Mouse (Mus musculus) spleen, postnatal 10 days (tissue): ENCODE results near the gene Slc51a.
A peak's percentile ranks its signal among the peaks of the same experiment; 100 is the strongest.
"Not testable (repeated sequence)": the region's sequence is repeated elsewhere in the genome, so short reads cannot be mapped to it uniquely, and the experiment has no call there.

Experiments used
- DNase-seq, 2 experiments: peaks; one replicate each; pipeline ENCODE4 v3.0.0; 2021 to 2022; ENCODE audit warnings: low spot score in 2 of 2

Slc51a gene

GRCm38 (mm10) chr16:32472276-32473015, 15.2 kb downstream of the Slc51a start:
- no peak for DNase-seq

- DNase-seq, result no peak
Measured at GRCm38 (mm10) chr16:32469404-32470105, 18.1 kb downstream of the Slc51a start.

- DNase-seq, result no peak
Measured at GRCm38 (mm10) chr16:32468488-32468887, 19.2 kb downstream of the Slc51a start.

- DNase-seq, result no peak
Measured at GRCm38 (mm10) chr16:32464908-32465307, 22.8 kb downstream of the Slc51a start.

- DNase-seq, result no peak
Measured at GRCm38 (mm10) chr16:32463426-32463825, 24.3 kb downstream of the Slc51a start.

GRCm38 (mm10) chr16:32462950-32463349, 24.7 kb downstream of the Slc51a start:
- DNase-seq, result no peak

- no peak for DNase-seq
Measured at GRCm38 (mm10) chr16:32461713-32462112, 26.0 kb downstream of the Slc51a start.

- no peak for DNase-seq
Measured at GRCm38 (mm10) chr16:32460518-32460917, 27.2 kb downstream of the Slc51a start.

- peak; percentile 33 to 72 for DNase-seq
Measured at GRCm38 (mm10) chr16:32457589-32458386, 29.9 kb downstream of the Slc51a start.

- no peak for DNase-seq
Measured at GRCm38 (mm10) chr16:32456761-32457160, 30.9 kb downstream of the Slc51a start.

- no peak for DNase-seq
Measured at GRCm38 (mm10) chr16:32456086-32456485, 31.6 kb downstream of the Slc51a start.

- DNase-seq, result no peak
Measured at GRCm38 (mm10) chr16:32454646-32455045, 33.0 kb downstream of the Slc51a start.

- no peak for DNase-seq
Measured at GRCm38 (mm10) chr16:32453102-32453501, 34.6 kb downstream of the Slc51a start.

GRCm38 (mm10) chr16:32450133-32450532, 37.5 kb downstream of the Slc51a start:
- no peak for DNase-seq

- peak in 1 of 2 experiments; percentile 48 for DNase-seq
Measured at GRCm38 (mm10) chr16:32449665-32450064, 38.0 kb downstream of the Slc51a start.

- no peak for DNase-seq
Measured at GRCm38 (mm10) chr16:32446563-32447138, 41.0 kb downstream of the Slc51a start.

- no peak for DNase-seq
Measured at GRCm38 (mm10) chr16:32445558-32445957, 42.1 kb downstream of the Slc51a start.

GRCm38 (mm10) chr16:32444615-32445014, 43.1 kb downstream of the Slc51a start:
- not testable (repeated sequence) for DNase-seq

GRCm38 (mm10) chr16:32441432-32441831, 46.2 kb downstream of the Slc51a start:
- no peak for DNase-seq

GRCm38 (mm10) chr16:32437266-32437665, 50.4 kb downstream of the Slc51a start:
- no peak for DNase-seq

GRCm38 (mm10) chr16:32436657-32437056, 51.0 kb downstream of the Slc51a start:
- DNase-seq, result no peak

GRCm38 (mm10) chr16:32434691-32435090, 53.0 kb downstream of the Slc51a start:
- no peak for DNase-seq
